Mouse (Mus musculus): ENCODE measurements around the gene Caly.

GRCm38 (mm10) chr7:140033386-140033785, 49.0 kb downstream of the Caly start:
- TF ChIP-seq HCFC1 (IDR thresholded peaks at IDR 0.05; ENCODE audit: borderline replicate concordance, insufficient read depth, low read length) (no peak), CHD2 (IDR thresholded peaks at IDR 0.05; ENCODE audit: low read depth, low read length) (no peak)

All from ES-E14 (cell line).